Mouse (Mus musculus) stomach, embryonic 16.5 days (tissue): ENCODE measurements at regions not wholly inside any gene's neighbourhood (a gene's known extent, or its start where the extent isn't known, plus 50 kb on each side); places are given as distances from the start of the nearest gene placed in this dataset.
"Not testable (repeated sequence)": the region's sequence is repeated elsewhere in the genome, so short reads cannot be mapped to it uniquely, and the experiment has no call there.

Experiments
- ATAC-seq: fragments of 200-750 bp; cut with Nextera tagmentation; 2 replicates; pipeline ENCODE4 v1.8.0; 2017; ENCODE audit warnings: moderate number of reproducible peaks, moderate TSS enrichment; ENCODE audit not compliant: insufficient read depth, low FRiP score
- H3K27ac ChIP-seq: fragments of 300-500 bp; sonication (generic); 2 replicates; pipeline ENCODE4 v1.5.1; 2014; ENCODE audit warnings: low read length
- H3K27me3 ChIP-seq: fragments of 300-500 bp; sonication (generic); 2 replicates; pipeline ENCODE4 v1.6.1; 2014; ENCODE audit warnings: low read length, control low read depth, mixed read lengths; ENCODE audit not compliant: control insufficient read depth, insufficient read depth
- H3K36me3 ChIP-seq: fragments of 300-500 bp; sonication (generic); 2 replicates; pipeline ENCODE4 v1.6.1; 2014; ENCODE audit warnings: low read length; ENCODE audit not compliant: control insufficient read depth, insufficient read depth
- H3K4me1 ChIP-seq: fragments of 300-500 bp; sonication (generic); 2 replicates; pipeline ENCODE4 v1.6.1; 2014; ENCODE audit warnings: low read length, control low read depth, mixed read lengths; ENCODE audit not compliant: control insufficient read depth, insufficient read depth
- H3K4me2 ChIP-seq: fragments of 300-500 bp; sonication (generic); 2 replicates; pipeline ENCODE4 v1.6.1; 2014; ENCODE audit warnings: low read depth, low read length, mixed read lengths
- H3K4me3 ChIP-seq: fragments of 300-500 bp; sonication (generic); replicated peaks from 2 replicates; pipeline ENCODE4 v1.5.1; 2014; ENCODE audit warnings: mild to moderate bottlenecking, low read length
- H3K9ac ChIP-seq: fragments of 300-500 bp; sonication (generic); 2 replicates; pipeline ENCODE4 v1.6.1; 2014; ENCODE audit warnings: low read length
- H3K9me3 ChIP-seq: fragments of 300-500 bp; sonication (generic); replicated peaks from 2 replicates; pipeline ENCODE4 v1.6.1; 2016; ENCODE audit warnings: low read length, control low read depth; ENCODE audit not compliant: control insufficient read depth
- WGBS: fragments of 180-500 bp; shearing (Covaris S2); extraction: QIAGEN DNeasy Blood & Tissue Kit; methylation state at CpG from one replicate; pipeline ENCODE4 v1.1.7; 2014; 5-methylcytosine and 5-hydroxymethylcytosine counted together

GRCm38 (mm10) chr6:101669118-101669845 is 291.6 kb upstream of the Pdzrn3 start:
- ATAC-seq: no peak
- no peak overlapping the region for H3K4me3 ChIP-seq

GRCm38 (mm10) chr6:101654351-101654750 is 276.7 kb upstream of the Pdzrn3 start:
- Histone ChIP-seq H3K27ac (no peak overlapping the region), H3K4me2 (no peak overlapping the region), H3K9ac (no peak overlapping the region), H3K4me1 (no peaks in the 10 kb centered on the region), H3K36me3 (no peaks in the 10 kb centered on the region), H3K9me3 (no peaks in the 10 kb centered on the region), H3K27me3 (no peaks in the 10 kb centered on the region), H3K4me3 (no peak overlapping the region)
- ATAC-seq: no peak
- WGBS: 76% methylated on average over 6 of the region's 6 CpGs

More at GRCm38 (mm10) chr6:101669118-101669845, 291.6 kb upstream of the Pdzrn3 start:
- Histone ChIP-seq H3K27ac (no peak overlapping the region), H3K36me3 (no peaks in the 10 kb centered on the region), H3K9me3 (no peaks in the 10 kb centered on the region), H3K27me3 (no peaks in the 10 kb centered on the region), H3K9ac (no peak overlapping the region), H3K4me2 (no peak overlapping the region), H3K4me1 (no peaks in the 10 kb centered on the region)
- 57% methylated on average over 5 of the region's 5 CpGs for WGBS

GRCm38 (mm10) chr6:101650348-101650747 is 272.7 kb upstream of the Pdzrn3 start:
- 7% methylated on average over 5 of the region's 6 CpGs for WGBS
- not testable (repeated sequence) for H3K27ac ChIP-seq, H3K27me3 ChIP-seq, H3K9ac ChIP-seq, ATAC-seq, H3K36me3 ChIP-seq, H3K4me1 ChIP-seq, H3K9me3 ChIP-seq, H3K4me2 ChIP-seq, H3K4me3 ChIP-seq

- 69% methylated on average over 1 of the region's 1 CpGs for WGBS
- Histone ChIP-seq H3K4me1 (no peaks in the 10 kb centered on the region), H3K9ac (no peak overlapping the region), H3K27ac (no peak overlapping the region), H3K36me3 (no peaks in the 10 kb centered on the region), H3K9me3 (no peaks in the 10 kb centered on the region), H3K27me3 (no peaks in the 10 kb centered on the region), H3K4me3 (no peak overlapping the region), H3K4me2 (no peak overlapping the region)
- no peak for ATAC-seq
Measured at GRCm38 (mm10) chr6:101617295-101617694, 239.6 kb upstream of the Pdzrn3 start.

- Histone ChIP-seq H3K9me3 (no peaks in the 10 kb centered on the region), H3K27ac (no peak overlapping the region), H3K36me3 (no peaks in the 10 kb centered on the region), H3K27me3 (no peaks in the 10 kb centered on the region), H3K4me2 (no peak overlapping the region), H3K9ac (no peak overlapping the region), H3K4me3 (no peak overlapping the region), H3K4me1 (no peaks in the 10 kb centered on the region)
- WGBS: 38% methylated on average over 3 of the region's 3 CpGs
- ATAC-seq: no peak
Measured at GRCm38 (mm10) chr6:101616776-101617175, 239.1 kb upstream of the Pdzrn3 start.

- H3K4me3 ChIP-seq: no peak overlapping the region
- H3K4me1 ChIP-seq: no peaks in the 10 kb centered on the region
- H3K9me3 ChIP-seq: no peaks in the 10 kb centered on the region
- no peak overlapping the region for H3K4me2 ChIP-seq
- H3K27me3 ChIP-seq: no peaks in the 10 kb centered on the region
- no peak overlapping the region for H3K9ac ChIP-seq
- 87% methylated on average over 4 of the region's 4 CpGs for WGBS
- no peak overlapping the region for H3K27ac ChIP-seq
- no peak for ATAC-seq
- H3K36me3 ChIP-seq: no peaks in the 10 kb centered on the region
Measured at GRCm38 (mm10) chr6:101609015-101609414, 231.3 kb upstream of the Pdzrn3 start.

- Histone ChIP-seq H3K27me3 (no peaks in the 10 kb centered on the region), H3K4me3 (no peak overlapping the region), H3K9me3 (no peaks in the 10 kb centered on the region), H3K4me2 (no peak overlapping the region), H3K27ac (no peak overlapping the region), H3K4me1 (0 out of 2 replicates have a peak, but pooled peaks cover 4% of the 10 kb centered on the region), H3K9ac (no peak overlapping the region), H3K36me3 (no peaks in the 10 kb centered on the region)
- WGBS: 32% methylated on average over 6 of the region's 6 CpGs
- no peak for ATAC-seq
Measured at GRCm38 (mm10) chr6:101603083-101603482, 225.4 kb upstream of the Pdzrn3 start.

GRCm38 (mm10) chr6:101596995-101597394 is 219.3 kb upstream of the Pdzrn3 start:
- ATAC-seq: no peak
- H3K9me3 ChIP-seq: no peaks in the 10 kb centered on the region
- 86% methylated on average over 2 of the region's 2 CpGs for WGBS
- no peaks in the 10 kb centered on the region for H3K36me3 ChIP-seq
- H3K9ac ChIP-seq: no peak overlapping the region
- H3K27ac ChIP-seq: no peak overlapping the region
- H3K4me3 ChIP-seq: no peak overlapping the region
- H3K4me1 ChIP-seq: no peaks in the 10 kb centered on the region
- no peak overlapping the region for H3K4me2 ChIP-seq
- no peaks in the 10 kb centered on the region for H3K27me3 ChIP-seq

GRCm38 (mm10) chr6:101593782-101594641 is 216.3 kb upstream of the Pdzrn3 start:
- Histone ChIP-seq H3K27ac (no peak overlapping the region), H3K4me3 (no peak overlapping the region), H3K27me3 (no peaks in the 10 kb centered on the region), H3K36me3 (no peaks in the 10 kb centered on the region), H3K4me1 (no peaks in the 10 kb centered on the region), H3K9me3 (no peaks in the 10 kb centered on the region), H3K4me2 (no peak overlapping the region), H3K9ac (no peak overlapping the region)
- WGBS: 52% methylated on average over 12 of the region's 12 CpGs
- no peak for ATAC-seq
